Mouse (Mus musculus) urinary bladder, postnatal 0 days (tissue): Measurements from ENCODE around the gene Slc25a21. TPM values are rescaled to one million over a fixed set of nuclear protein-coding genes. Genes with fewer than 3 reads are reported as not detected.

Source experiments
- polyA plus RNA-seq: library from polyadenylated mRNA; unstranded; fragments of >200 nt; fragmentation: Nextera tagmentation; extraction: Ambion mirVana; gene quantifications from 2 replicates; pipeline ENCODE4 v1.2.1, GENCODE M21; 2015

Slc25a21 gene
- 0.10 TPM in 1 of 2 replicates, not detected in the other for polyA plus RNA-seq

GRCm38 (mm10) chr12:57197363-57198026, at the start of gene Slc25a21:
Slc25a21 (minus strand) TSS chr12:57197472.

GRCm38 (mm10) chr12:57230192-57230706, 33.0 kb upstream of the Slc25a21 start, which contains the start of the genes Prps1l3 and Mipol1:
Prps1l3 (plus strand) TSS chr12:57230412.
Mipol1 (plus strand) TSS chr12:57230427.

DNA sequence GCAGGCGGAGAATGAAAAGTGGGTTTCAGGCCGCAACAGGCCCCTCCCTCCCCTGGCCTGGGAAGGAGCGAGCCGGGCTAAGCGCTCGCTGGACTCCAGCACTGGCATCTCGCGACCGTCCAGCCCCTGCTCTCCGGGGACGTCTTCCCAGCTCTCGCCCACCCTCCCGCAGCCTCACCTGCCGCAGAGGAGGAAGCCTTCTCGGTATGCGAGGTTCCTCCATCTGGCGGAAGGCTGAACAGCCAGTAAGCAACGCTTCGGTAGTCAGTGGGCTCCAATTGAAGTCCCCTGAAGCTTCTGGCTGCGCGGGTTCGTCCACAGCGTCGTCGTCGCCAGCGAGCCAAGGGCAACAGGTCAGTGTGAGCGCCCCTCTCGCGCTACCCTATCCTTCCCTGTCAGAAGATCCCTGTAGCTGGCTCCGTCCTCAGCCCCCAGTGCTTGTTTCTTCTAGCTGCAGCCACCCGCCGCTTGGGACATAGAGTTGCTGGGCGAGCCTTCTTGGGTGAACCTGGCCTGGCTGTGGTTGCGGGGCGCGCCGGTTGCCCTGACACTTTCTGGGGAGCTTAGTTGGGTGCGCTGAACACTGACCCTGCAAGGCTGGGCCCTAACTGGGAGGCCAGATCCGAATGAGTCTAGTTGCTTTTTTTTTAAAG, 505.7 kb downstream of the Slc25a21 start, which contains the start of gene Pax9:
TSS of gene Pax9 (plus strand) at position 341 of the 653 bp plus-strand sequence.

Other genes with a start within 250 kb of the Slc25a21 start
- gene Prps1l3, start 32.9 kb upstream of the Slc25a21 start, polyA plus RNA-seq: 25.0 and 27.2 TPM in 2 replicates
- 7.7 and 8.6 TPM in 2 replicates for gene Mipol1, start 33.0 kb upstream of the Slc25a21 start, polyA plus RNA-seq